Mouse (Mus musculus): ENCODE data around the gene Them5. TPM values are rescaled to one million over a fixed set of nuclear protein-coding genes. Genes with fewer than 3 reads are reported as not detected.

Them5 gene
- polyA plus RNA-seq, 1 experiment from 2014 or later: not detected

DNA sequence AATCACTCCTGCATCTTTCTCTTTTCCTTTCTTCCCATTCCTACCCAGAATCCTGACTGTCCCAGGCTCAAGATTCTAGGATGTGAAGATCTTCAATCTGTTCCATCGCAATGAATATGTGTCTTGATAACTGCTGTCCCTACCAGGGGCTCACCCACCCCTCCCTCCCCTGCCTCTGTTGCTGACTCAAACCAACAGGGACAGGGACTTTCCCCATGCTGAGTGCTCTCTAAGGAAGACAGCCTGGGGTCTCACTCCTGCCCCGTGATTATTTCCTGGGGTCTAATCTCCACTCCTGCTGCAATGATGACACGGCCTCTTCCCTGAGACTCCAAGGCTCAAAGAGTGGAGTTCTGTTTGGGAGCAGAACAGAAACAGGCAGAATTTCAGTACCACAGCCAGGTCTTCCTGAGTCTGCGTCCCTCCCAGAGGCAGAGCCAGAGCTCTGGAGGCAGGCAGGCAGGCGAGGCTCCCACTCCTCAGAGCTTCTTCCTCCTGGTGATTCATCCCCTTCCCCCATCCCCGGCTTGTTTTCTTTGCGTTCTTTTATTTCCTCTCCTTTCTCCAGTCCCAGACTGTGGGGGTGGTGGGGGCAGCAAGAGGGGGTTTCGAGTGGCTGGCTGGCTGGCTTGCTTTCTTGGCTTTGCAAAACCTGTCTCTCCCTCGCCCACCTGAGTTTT lies 38.1 kb downstream of the Them5 start:
- no peaks in the 10 kb centered on the region for H3K4me1 ChIP-seq (ENCODE audit: control insufficient read depth, insufficient read depth, low read length)
- H3K27ac ChIP-seq (replicated peaks; ENCODE audit: low read depth, low read length): no peak overlapping the region
- no peaks in the 10 kb centered on the region for H3K9me3 ChIP-seq (replicated peaks; ENCODE audit: control insufficient read depth, low read length)
- H3K9ac ChIP-seq (replicated peaks; ENCODE audit: low read length): no peak overlapping the region
- no peaks in the 10 kb centered on the region for H3K36me3 ChIP-seq (replicated peaks; ENCODE audit: control insufficient read depth, insufficient read depth, low read depth, low read length)
- H3K27me3 ChIP-seq (ENCODE audit: control insufficient read depth, insufficient read depth, low read length): no peaks in the 10 kb centered on the region; the same call in 1 of the 2 replicates
- no peak for ATAC-seq (replicated peaks; ENCODE audit: insufficient number of reproducible peaks, low FRiP score, low TSS enrichment, low read depth)
- H3K4me2 ChIP-seq (ENCODE audit: low read depth, low read length): no peak overlapping the region
- no peak overlapping the region for H3K4me3 ChIP-seq (ENCODE audit: low read depth, low read length)
- DNase-seq (ENCODE audit: low spot score): no peak
- 20% methylated on average over 9 of the region's 9 CpGs for WGBS

DNA sequence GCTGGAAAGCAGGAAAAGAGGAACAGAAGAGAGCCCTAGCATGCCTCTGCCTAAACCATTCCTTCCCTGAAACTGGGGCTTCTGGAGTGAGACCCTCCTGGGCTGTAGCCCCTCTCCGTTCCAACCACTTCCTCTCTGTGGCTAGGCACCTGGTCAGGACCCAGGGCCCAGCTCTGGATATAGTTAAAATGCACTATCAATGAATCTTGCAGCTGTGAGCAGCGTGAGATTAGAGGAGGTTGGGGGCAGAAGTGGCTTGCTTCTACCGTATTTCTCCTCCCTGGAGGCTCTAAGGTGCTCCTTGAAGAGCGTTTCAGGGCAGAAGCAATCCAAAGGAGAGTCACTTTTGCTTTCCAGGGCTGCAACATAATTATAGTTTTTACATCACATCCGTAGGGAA lies 40.4 kb downstream of the Them5 start:
- H3K9ac ChIP-seq (replicated peaks; ENCODE audit: low read length): no peak overlapping the region

DNA sequence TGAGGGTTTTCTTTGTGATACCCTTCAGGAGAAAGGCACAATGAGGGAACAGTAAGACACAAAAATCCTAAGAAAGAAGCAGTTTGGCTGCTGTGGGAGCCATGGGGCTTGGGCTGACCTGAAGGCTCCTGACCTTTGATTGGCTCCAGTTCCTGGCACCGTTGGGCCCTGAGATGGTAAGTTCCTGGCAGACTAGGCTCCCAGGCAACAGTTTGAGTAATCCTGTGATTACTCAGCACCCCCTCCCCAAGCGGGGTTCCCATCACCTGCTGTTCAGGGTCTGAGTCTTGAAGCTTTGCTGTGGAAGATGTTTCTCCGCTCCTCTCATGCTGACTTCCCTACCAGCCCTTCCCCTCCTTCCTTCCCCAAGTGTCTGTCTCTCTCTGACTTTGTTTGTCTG lies 41.6 kb downstream of the Them5 start:
- DNase-seq (ENCODE audit: low spot score) (no peak), ATAC-seq (replicated peaks; ENCODE audit: insufficient number of reproducible peaks, low FRiP score, low TSS enrichment, low read depth) (no peak)
- Histone ChIP-seq H3K4me3 (ENCODE audit: low read depth, low read length) (no peak overlapping the region), H3K27ac (replicated peaks; ENCODE audit: low read depth, low read length) (no peak overlapping the region), H3K9me3 (replicated peaks; ENCODE audit: control insufficient read depth, low read length) (no peaks in the 10 kb centered on the region), H3K9ac (replicated peaks; ENCODE audit: low read length) (no peak overlapping the region), H3K27me3 (ENCODE audit: control insufficient read depth, insufficient read depth, low read length) (no peaks in the 10 kb centered on the region), H3K36me3 (replicated peaks; ENCODE audit: control insufficient read depth, insufficient read depth, low read depth, low read length) (no peaks in the 10 kb centered on the region), H3K4me1 (ENCODE audit: control insufficient read depth, insufficient read depth, low read length) (no peaks in the 10 kb centered on the region), H3K4me2 (ENCODE audit: low read depth, low read length) (no peak overlapping the region)
- WGBS: 64% methylated on average over 3 of the region's 3 CpGs

More for the DNA sequence above, 40.4 kb downstream of the Them5 start:
- DNase-seq (ENCODE audit: low spot score) (no peak), ATAC-seq (replicated peaks; ENCODE audit: insufficient number of reproducible peaks, low FRiP score, low TSS enrichment, low read depth) (no peak)
- Histone ChIP-seq H3K27me3 (ENCODE audit: control insufficient read depth, insufficient read depth, low read length) (no peaks in the 10 kb centered on the region), H3K4me3 (ENCODE audit: low read depth, low read length) (no peak overlapping the region), H3K9me3 (replicated peaks; ENCODE audit: control insufficient read depth, low read length) (no peaks in the 10 kb centered on the region), H3K4me2 (ENCODE audit: low read depth, low read length) (no peak overlapping the region), H3K36me3 (replicated peaks; ENCODE audit: control insufficient read depth, insufficient read depth, low read depth, low read length) (no peaks in the 10 kb centered on the region), H3K27ac (replicated peaks; ENCODE audit: low read depth, low read length) (no peak overlapping the region), H3K4me1 (ENCODE audit: control insufficient read depth, insufficient read depth, low read length) (no peaks in the 10 kb centered on the region)
- WGBS: 66% methylated on average over 5 of the region's 5 CpGs

DNA sequence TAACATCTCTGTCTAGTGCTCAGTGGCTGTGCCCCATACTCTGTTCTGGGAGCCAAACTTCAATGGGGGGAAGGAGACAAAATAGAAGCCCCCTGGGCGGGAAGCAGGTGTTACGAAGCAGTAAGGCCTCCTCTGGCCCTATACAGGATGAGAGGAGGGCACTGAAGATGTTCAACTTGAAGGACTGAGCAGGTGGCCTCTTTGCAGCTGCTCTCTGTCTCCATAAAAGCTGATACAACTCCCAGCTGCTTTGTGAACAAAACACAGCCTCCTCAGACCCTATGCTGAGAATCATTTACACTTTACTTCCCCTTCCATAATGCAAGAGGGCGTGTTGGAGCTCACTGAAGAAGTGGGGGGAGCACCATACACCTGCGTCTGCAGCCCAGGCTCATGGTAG lies 44.8 kb downstream of the Them5 start:
- Histone ChIP-seq H3K9ac (replicated peaks; ENCODE audit: low read length) (no peak overlapping the region), H3K27ac (replicated peaks; ENCODE audit: low read depth, low read length) (no peak overlapping the region)
- ATAC-seq (replicated peaks; ENCODE audit: insufficient number of reproducible peaks, low FRiP score, low TSS enrichment, low read depth): no peak

GRCm38 (mm10) chr3:94387391-94387790 lies 45.5 kb downstream of the Them5 start:
- no peaks in the 10 kb centered on the region for H3K27me3 ChIP-seq (ENCODE audit: control insufficient read depth, insufficient read depth, low read length)
- no peaks in the 10 kb centered on the region for H3K9me3 ChIP-seq (replicated peaks; ENCODE audit: control insufficient read depth, low read length)
- no peaks in the 10 kb centered on the region for H3K4me1 ChIP-seq (ENCODE audit: control insufficient read depth, insufficient read depth, low read length)
- H3K4me3 ChIP-seq (ENCODE audit: low read depth, low read length): no peak overlapping the region
- no peak overlapping the region for H3K9ac ChIP-seq (replicated peaks; ENCODE audit: low read length)
- H3K36me3 ChIP-seq (replicated peaks; ENCODE audit: control insufficient read depth, insufficient read depth, low read depth, low read length): no peaks in the 10 kb centered on the region
- DNase-seq (ENCODE audit: low spot score) (no peak), ATAC-seq (replicated peaks; ENCODE audit: insufficient number of reproducible peaks, low FRiP score, low TSS enrichment, low read depth) (no peak)
- WGBS: 85% methylated on average over 10 of the region's 10 CpGs
- no peak overlapping the region for H3K4me2 ChIP-seq (ENCODE audit: low read depth, low read length)
- H3K27ac ChIP-seq (replicated peaks; ENCODE audit: low read depth, low read length): no peak overlapping the region

More for the DNA sequence above, 44.8 kb downstream of the Them5 start:
- WGBS: 70% methylated on average over 4 of the region's 4 CpGs
- Histone ChIP-seq H3K4me1 (ENCODE audit: control insufficient read depth, insufficient read depth, low read length) (no peaks in the 10 kb centered on the region), H3K9me3 (replicated peaks; ENCODE audit: control insufficient read depth, low read length) (no peaks in the 10 kb centered on the region), H3K27me3 (ENCODE audit: control insufficient read depth, insufficient read depth, low read length) (no peaks in the 10 kb centered on the region), H3K4me3 (ENCODE audit: low read depth, low read length) (no peak overlapping the region), H3K4me2 (ENCODE audit: low read depth, low read length) (no peak overlapping the region), H3K36me3 (replicated peaks; ENCODE audit: control insufficient read depth, insufficient read depth, low read depth, low read length) (no peaks in the 10 kb centered on the region)
- DNase-seq (ENCODE audit: low spot score): no peak

GRCm38 (mm10) chr3:94388047-94388446 lies 46.1 kb downstream of the Them5 start:
- H3K9ac ChIP-seq (replicated peaks; ENCODE audit: low read length): no peak overlapping the region
- H3K4me3 ChIP-seq (ENCODE audit: low read depth, low read length): no peak overlapping the region
- no peaks in the 10 kb centered on the region for H3K9me3 ChIP-seq (replicated peaks; ENCODE audit: control insufficient read depth, low read length)
- no peak overlapping the region for H3K27ac ChIP-seq (replicated peaks; ENCODE audit: low read depth, low read length)
- ATAC-seq (replicated peaks; ENCODE audit: insufficient number of reproducible peaks, low FRiP score, low TSS enrichment, low read depth): no peak
- 78% methylated on average over 5 of the region's 5 CpGs for WGBS
- no peaks in the 10 kb centered on the region for H3K4me1 ChIP-seq (ENCODE audit: control insufficient read depth, insufficient read depth, low read length)
- H3K4me2 ChIP-seq (ENCODE audit: low read depth, low read length): no peak overlapping the region
- no peaks in the 10 kb centered on the region for H3K36me3 ChIP-seq (replicated peaks; ENCODE audit: control insufficient read depth, insufficient read depth, low read depth, low read length)
- no peak for DNase-seq (ENCODE audit: low spot score)
- H3K27me3 ChIP-seq (ENCODE audit: control insufficient read depth, insufficient read depth, low read length): no peaks in the 10 kb centered on the region

GRCm38 (mm10) chr3:94389420-94389819 lies 47.5 kb downstream of the Them5 start:
- no peak overlapping the region for H3K9ac ChIP-seq (replicated peaks; ENCODE audit: low read length)
- H3K36me3 ChIP-seq (replicated peaks; ENCODE audit: control insufficient read depth, insufficient read depth, low read depth, low read length): no peaks in the 10 kb centered on the region

GRCm38 (mm10) chr3:94391001-94391400 lies 49.1 kb downstream of the Them5 start:
- 80% methylated on average over 5 of the region's 5 CpGs for WGBS
- Histone ChIP-seq H3K36me3 (replicated peaks; ENCODE audit: control insufficient read depth, insufficient read depth, low read depth, low read length) (no peaks in the 10 kb centered on the region), H3K9ac (replicated peaks; ENCODE audit: low read length) (no peak overlapping the region), H3K27ac (replicated peaks; ENCODE audit: low read depth, low read length) (no peak overlapping the region), H3K4me2 (ENCODE audit: low read depth, low read length) (no peak overlapping the region), H3K9me3 (replicated peaks; ENCODE audit: control insufficient read depth, low read length) (no peaks in the 10 kb centered on the region), H3K4me3 (ENCODE audit: low read depth, low read length) (no peak overlapping the region), H3K27me3 (ENCODE audit: control insufficient read depth, insufficient read depth, low read length) (no peaks in the 10 kb centered on the region), H3K4me1 (ENCODE audit: control insufficient read depth, insufficient read depth, low read length) (no peaks in the 10 kb centered on the region)
- no peak for DNase-seq (ENCODE audit: low spot score)
- ATAC-seq (replicated peaks; ENCODE audit: insufficient number of reproducible peaks, low FRiP score, low TSS enrichment, low read depth): no peak

More at GRCm38 (mm10) chr3:94389420-94389819, 47.5 kb downstream of the Them5 start:
- no peak overlapping the region for H3K27ac ChIP-seq (replicated peaks; ENCODE audit: low read depth, low read length)
- H3K4me3 ChIP-seq (ENCODE audit: low read depth, low read length): no peak overlapping the region
- H3K9me3 ChIP-seq (replicated peaks; ENCODE audit: control insufficient read depth, low read length): no peaks in the 10 kb centered on the region
- DNase-seq (ENCODE audit: low spot score) (no peak), ATAC-seq (replicated peaks; ENCODE audit: insufficient number of reproducible peaks, low FRiP score, low TSS enrichment, low read depth) (no peak)
- H3K4me1 ChIP-seq (ENCODE audit: control insufficient read depth, insufficient read depth, low read length): no peaks in the 10 kb centered on the region
- WGBS: 95% methylated on average over 16 of the region's 16 CpGs
- no peak overlapping the region for H3K4me2 ChIP-seq (ENCODE audit: low read depth, low read length)
- no peaks in the 10 kb centered on the region for H3K27me3 ChIP-seq (ENCODE audit: control insufficient read depth, insufficient read depth, low read length)

Measured in embryonic facial prominence, embryonic 11.5 days (tissue).